Mouse (Mus musculus): ENCODE results near the gene Stfa3.
"Not testable (repeated sequence)": the region's sequence is repeated elsewhere in the genome, so short reads cannot be mapped to it uniquely, and the experiment has no call there.

Gene Stfa3

DNA sequence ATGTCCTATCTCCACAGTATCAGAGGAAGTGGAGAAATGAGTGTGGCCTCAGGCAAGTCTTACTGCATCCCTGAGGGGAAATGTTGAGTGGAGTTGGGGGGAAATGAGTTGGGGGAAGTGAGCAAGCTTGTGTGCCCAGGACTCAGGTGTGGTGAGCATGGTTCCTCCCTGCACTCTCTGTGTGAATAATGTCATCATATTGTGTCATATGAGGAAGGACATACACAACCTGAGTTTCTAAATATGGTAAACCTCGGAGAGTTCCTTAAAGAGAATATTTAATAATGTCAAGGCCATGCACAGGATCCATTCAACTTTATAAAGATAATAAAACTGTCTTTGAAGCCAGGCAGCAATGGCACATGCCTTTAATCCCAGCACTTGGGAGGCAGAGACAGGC lies 34.2 kb downstream of the Stfa3 start:
- DNase-seq (ENCODE audit: low read depth, low spot score); H3K36me3 ChIP-seq (ENCODE audit: control insufficient read depth, insufficient read depth, low read length, poor library complexity, severe bottlenecking); H3K27me3 ChIP-seq (ENCODE audit: control insufficient read depth, insufficient read depth, low read length, poor library complexity, severe bottlenecking): not testable (repeated sequence)

DNA sequence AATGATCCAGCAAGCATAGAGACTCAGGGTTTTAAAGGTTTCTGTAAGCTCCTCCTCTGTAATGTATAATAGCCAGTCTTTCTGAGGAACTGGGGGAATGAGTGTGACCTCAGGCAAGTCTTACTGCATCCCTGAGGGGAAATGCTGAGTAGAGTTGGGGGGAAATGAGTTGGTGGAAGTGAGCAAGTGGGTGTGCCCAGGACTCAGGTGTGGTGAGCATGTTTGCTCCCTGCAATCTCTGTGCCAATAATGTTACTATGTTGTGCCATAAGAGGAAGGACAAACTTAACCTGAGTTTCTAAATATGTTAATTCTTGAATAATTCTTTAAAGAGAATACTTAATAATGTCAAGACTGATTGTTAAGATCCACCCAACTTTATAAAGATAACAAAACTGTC lies 46.8 kb downstream of the Stfa3 start, which contains the start of gene Stfa2:
Gene Stfa2, minus strand, starts transcription at position 101 of the 400 bp plus-strand sequence.
- no peak for DNase-seq (ENCODE audit: low read depth, low spot score)

More for the DNA sequence above, 46.8 kb downstream of the Stfa3 start, which contains the start of gene Stfa2:
- Histone ChIP-seq H3K36me3 (ENCODE audit: control insufficient read depth, insufficient read depth, low read length, poor library complexity, severe bottlenecking) (no peaks in the 10 kb centered on the region), H3K27me3 (ENCODE audit: control insufficient read depth, insufficient read depth, low read length, poor library complexity, severe bottlenecking) (no peaks in the 10 kb centered on the region)

Data from splenic B cell, adult 2 months (primary cell).